Mouse (Mus musculus) retina, postnatal 1 day (tissue): ENCODE measurements at regions not wholly inside any gene's neighbourhood (a gene's known extent, or its start where the extent isn't known, plus 50 kb on each side); places are given as distances from the start of the nearest gene placed in this dataset.
"Not testable (repeated sequence)": the region's sequence is repeated elsewhere in the genome, so short reads cannot be mapped to it uniquely, and the experiment has no call there.

Experiments used
- DNase-seq: peaks from one replicate; pipeline ENCODE4 v3.0.0-alpha.2; 2012

GRCm38 (mm10) chr19:29869526-29869925 is 55.4 kb upstream of the Il33 start:
- DNase-seq = no peak

- DNase-seq = not testable (repeated sequence)
These were observed 55.9 kb upstream of the Ranbp6 start for GRCm38 (mm10) chr19:29868681-29869080.

GRCm38 (mm10) chr19:29866822-29867221 is 54.0 kb upstream of the Ranbp6 start:
- no peak for DNase-seq

- DNase-seq = no peak
These were observed 52.4 kb upstream of the Ranbp6 start for GRCm38 (mm10) chr19:29865142-29865541.

GRCm38 (mm10) chr19:29862808-29863207 is 50.0 kb upstream of the Ranbp6 start:
- peak; percentile 27 for DNase-seq
